Mouse (Mus musculus): ENCODE data around the gene Dnah8. TPM values are rescaled to one million over a fixed set of nuclear protein-coding genes. Genes with fewer than 3 reads are reported as not detected.

Gene Dnah8
- total RNA-seq, 2 experiments from 2014 or later = 1.7 to 3.1 TPM

DNA sequence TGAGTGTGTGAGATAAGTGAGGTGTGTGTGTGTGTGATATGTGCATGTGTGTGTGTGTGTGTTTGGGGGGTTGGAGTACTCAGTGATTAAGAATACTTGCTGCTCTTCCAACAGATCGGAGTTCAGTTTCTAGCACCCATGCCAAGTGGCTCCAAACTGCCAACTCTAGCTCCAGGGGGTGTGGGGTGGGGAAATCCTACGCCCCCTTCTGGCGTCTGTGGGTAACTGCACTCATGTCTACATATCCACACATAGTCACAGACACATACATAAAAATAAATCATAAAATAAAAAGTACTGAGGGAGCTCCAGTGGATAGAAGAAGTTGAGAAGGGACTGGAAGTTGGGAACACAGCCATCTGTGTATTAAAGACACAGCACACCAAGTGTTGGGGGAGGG is 119.8 kb downstream of the Dnah8 start:
- no peak for DNase-seq (ENCODE audit: low spot score in 2 of 2)

DNA sequence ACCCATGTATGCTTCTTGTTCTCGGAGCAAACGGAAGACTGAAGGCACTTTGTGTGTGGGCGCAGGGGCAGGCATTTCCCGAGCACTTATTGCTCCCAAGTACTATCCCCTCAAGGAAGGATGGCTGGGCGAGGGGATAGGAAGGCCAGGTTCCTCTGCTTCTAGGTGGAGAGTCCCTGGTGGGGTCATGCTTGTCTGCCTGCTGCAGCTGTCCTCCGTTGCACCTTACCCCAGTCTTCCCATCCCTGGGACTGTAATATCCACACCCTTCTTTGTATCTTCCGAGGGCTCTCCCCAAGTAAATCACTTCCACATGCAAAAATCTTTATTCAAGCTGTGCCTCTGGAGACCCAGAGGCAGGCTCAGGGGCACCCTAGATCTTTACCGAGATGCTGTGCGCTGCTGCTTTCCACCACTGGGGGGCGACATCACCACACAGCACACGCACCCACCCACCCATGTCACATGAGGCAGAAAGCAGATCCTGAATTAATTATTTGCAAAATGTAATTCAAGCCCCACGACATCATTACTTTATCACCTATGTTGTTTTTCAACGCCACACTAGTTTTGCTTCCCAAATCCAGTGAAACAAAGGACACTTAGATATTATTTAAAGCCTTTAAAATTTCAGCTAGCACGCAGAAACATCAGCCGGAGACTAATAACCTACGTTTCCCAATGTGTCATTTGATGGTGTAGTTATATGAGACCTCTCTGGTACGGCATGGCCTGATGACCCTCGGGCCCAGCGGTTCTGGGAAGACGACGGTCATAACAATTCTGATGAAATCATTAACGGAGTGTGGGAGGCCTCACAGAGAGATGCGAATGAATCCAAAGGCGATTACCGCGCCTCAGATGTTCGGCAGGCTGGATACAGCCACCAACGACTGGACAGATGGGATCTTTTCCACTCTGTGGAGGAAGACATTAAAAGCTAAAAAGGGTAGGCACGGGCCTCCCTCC is 122.2 kb downstream of the Dnah8 start:
- DNase-seq (ENCODE audit: low spot score in 2 of 2) = peak; percentile 76 to 93

DNA sequence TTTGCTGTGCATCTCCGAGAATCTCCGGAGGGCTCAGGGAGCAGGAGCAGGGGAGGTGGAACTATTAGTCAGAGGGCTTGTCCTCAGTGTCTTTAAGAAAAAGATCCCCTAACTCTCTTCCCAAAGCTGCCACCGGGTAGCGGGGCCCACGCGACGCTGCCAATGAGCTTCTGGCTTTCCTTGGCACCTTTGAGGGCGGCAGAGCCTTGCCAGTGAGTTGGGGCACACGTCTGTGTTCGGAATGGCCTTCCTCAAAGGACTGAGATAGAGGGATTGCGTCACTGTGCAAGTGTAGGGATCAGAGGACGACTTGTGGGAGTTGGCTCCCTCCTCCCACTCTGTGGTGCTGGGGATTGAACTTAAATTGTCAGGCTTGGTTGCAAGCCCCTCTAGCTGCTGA is 125.2 kb downstream of the Dnah8 start:
- DNase-seq (ENCODE audit: low spot score in 2 of 2) = no peak

DNA sequence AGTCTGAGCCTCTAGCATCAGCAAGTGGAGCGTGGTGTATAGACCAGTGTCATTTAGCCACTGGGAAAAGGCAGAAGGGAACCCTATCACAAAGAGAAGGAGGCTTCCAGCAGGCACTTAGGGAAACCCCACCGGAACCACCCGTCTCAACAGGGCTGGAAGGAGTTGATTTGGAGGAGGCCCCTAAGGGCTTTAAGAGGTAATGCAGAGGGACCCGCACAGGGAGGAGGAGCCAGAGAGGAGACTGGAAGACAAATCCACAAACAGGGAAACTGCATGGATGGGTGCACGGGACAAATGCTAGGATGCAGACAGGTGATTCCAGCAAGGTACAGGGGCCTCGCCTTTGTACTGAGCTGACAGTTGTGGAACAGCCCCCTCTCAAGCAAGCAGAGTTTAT is 126.1 kb downstream of the Dnah8 start:
- no peak for DNase-seq (ENCODE audit: low spot score in 2 of 2)

DNA sequence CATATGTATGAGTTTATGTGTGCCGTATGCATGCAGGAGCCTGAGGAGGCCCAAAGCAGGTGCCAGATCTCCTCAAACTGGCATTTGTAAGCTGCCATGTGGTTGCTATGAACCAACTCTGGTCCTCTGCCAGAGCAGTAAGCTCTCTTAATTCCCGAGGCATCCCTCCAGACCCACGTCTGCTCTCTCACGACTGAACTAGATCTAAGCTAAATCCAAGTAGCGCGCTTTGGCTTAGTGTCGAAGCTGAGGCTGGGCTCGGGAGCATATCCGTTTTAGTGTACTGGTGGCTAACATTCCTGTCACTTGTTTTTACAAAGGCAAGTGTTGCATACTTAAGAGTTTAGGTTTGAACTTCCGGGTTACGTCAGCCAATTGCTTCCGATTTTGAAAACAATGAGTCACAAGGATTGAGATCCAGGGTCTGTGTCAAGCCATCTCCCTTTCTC is 128.2 kb downstream of the Dnah8 start:
- peak; percentile 76 to 90 for DNase-seq (ENCODE audit: low spot score in 2 of 2)

DNA sequence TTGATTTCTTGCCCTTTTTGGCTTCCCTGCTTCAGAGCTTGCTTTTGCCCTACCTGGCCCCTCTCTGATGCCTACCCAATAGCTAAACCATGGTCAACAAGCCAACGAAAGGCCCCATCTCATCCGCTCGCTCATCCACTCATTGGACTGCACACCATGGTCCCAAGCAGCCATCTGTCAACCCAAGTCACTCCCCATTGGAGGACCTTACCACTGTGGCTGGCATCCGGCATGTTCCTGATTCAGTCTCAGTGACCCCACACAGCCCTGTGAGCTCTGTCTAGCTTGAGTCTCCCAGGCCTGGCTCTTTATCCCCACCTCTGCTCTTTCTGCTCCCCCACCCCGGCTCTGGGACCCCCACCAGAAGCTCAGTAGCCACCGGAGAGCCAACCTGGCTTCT is 129.0 kb downstream of the Dnah8 start:
- DNase-seq (ENCODE audit: low spot score in 2 of 2) = no peak

DNA sequence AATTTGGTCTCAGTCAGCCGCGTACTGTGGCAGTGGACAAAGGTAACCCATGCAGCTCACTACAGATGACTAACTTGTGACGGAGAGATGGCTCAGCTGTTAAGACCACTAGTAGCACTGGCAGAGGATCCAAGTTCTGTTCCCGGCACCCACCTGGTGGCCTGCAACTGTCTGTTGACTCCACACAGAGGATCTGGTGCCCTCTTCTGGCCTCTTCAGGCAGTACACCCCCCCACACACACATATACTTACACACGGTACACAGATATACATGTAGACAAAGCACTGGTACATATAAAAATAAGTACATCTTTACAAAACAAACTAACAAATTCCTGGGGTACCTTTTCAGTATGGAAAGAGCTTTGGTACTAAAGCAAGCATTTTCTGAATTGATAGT is 132.6 kb downstream of the Dnah8 start:
- DNase-seq (ENCODE audit: low spot score in 2 of 2) = no peak

DNA sequence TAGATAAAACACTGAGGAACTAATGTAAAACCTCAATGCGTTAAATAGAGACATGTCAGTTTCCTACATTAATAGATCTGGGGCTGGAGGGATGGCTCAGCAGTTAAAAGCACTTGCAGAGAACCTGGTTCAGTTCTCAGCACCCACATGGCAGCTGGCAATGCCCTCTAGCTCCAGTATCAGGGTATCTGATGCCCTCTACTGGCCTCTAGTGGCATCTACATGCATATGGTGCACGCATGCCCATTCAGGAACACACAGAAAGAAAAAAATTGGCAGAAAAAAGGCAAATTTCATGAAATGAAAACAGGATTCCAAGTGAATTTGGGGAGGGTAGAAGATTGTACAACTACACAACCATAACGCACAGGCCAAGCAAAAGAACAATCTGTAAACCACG is 136.2 kb downstream of the Dnah8 start:
- DNase-seq (ENCODE audit: low spot score in 2 of 2) = no peak

DNA sequence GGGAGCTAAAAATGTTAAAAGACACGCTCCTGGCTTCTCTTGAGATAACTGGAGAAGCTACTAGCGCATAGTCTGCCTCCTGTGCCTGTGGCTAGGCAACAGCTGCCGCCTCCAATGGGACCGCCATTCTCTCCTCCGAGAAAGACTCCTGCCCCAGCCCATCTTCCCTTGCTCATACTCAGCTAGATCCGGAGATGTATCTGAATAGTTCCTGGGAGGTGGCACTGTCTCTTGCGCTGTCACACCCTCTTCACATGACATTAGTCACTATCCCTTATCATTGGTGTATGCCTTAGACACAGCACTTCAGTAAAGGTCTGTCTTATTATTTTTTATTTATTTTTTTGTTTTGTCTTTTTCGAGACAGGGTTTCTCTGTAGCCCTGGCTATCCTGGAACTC is 140.1 kb downstream of the Dnah8 start:
- no peak for DNase-seq (ENCODE audit: low spot score in 2 of 2)

DNA sequence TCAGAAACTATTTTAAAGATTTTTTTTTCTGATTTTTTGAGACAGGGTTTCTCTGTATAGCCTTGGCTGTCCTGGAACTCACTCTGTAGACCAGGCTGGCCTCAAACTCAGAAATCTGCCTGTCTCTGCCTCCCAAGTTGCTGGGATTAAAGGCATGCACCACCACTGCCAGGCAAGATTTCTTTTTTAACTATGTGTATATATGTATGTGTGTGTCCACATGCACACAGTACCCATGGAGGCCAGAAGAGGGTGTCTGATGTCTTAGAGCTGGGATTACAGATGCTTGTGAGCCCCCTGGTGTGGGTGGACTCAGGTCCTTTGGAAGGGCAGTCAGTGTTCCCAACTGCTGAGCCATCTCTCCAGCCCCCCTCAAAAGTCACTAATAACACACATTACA is 150.3 kb downstream of the Dnah8 start:
- no peak for DNase-seq (ENCODE audit: low spot score in 2 of 2)

DNA sequence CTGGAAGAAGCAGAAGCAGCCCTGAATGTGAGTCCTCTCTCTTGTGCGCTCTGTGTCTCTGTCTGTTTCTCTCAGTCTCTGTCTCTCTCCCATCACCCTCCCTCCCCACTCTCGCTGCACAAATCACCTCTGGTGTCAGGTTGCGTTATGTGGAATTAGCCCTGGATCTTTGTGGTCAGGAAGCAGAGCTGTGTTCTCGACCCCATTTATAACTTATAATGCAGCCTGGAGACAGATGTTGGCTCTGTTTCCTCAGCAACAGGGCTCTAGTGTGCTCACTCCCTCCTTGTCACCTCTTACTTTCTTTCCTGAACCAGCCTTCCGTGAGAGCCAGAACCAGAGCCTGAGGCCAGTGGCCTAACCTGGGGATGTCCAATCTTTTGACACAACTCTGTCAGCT is 150.9 kb downstream of the Dnah8 start:
- no peak for DNase-seq (ENCODE audit: low spot score in 2 of 2)

DNA sequence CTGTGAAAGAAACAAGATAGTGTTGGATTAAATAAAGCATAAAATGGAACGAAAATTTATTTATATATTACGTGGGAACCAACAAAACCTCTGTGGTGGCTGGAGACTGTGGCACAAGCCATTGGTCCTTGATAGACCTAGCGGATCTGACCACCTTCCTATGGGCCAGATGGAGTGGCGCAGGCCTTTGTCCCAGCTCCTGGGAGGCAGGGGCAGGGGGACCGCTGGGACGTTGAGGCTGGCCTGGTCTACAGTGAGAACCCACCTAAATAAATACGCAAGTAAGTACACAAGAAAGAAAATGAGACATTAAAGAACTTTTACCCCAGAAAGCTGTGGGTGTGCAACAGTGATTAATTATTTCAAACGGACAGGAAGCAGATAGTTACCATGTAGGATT is 156.9 kb downstream of the Dnah8 start:
- no peak for DNase-seq (ENCODE audit: low spot score in 2 of 2)

DNA sequence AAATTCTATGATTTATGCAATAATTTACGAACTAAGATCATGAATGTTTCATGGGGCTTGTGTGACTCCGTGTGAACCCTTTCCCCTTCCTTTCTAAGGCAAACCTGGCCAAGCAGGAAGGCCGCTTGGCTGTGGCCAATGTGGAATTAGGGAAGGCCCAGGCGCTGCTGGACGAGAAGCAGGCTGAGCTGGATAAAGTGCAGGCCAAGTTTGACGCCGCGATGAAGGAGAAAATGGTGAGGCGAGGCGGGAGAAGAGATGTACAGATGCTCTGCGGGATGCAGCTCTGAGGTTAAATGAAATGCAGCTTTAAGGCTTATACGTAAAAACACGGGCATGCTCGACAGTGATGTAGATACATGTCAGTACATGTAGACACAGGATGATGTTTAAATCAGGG is 158.1 kb downstream of the Dnah8 start:
- DNase-seq (ENCODE audit: low spot score in 2 of 2) = no peak

DNA sequence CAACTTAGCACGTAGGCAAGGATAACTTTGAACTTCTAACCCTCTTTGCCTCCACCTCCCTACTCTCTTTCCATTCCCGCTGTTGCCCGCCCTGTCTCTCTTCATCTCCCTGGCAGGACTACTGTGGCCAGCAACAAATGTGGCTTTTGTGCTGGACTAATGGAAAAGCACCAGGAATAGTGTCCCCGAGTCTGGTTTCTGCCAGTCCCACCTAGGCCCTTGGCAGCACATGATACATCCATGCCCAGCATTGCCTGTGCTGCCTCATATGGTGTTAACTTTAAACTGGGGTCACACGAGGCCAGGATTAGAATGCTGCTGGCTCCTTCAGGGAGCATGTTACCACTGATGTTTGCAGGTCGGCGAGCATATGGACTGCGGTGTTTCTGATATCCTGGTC is 164.2 kb downstream of the Dnah8 start:
- no peak for DNase-seq (ENCODE audit: low spot score in 2 of 2)

DNA sequence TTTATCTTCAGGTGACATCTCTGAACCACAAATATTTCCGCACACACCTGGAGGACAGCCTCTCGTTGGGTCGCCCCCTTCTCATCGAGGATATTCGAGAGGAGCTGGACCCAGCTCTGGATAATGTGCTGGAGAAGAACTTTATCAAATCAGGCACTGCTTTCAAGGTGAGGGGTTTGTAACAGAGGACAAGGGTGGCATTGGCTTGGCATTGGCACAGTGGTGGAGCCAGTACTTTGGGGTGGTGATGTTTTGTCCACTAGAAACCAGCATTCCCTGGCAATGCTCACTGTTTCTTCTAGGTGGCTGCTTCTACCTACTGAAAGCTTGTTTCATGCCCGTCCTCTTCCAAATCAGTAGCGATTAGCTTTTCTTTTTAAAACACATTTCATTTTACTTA is 166.7 kb downstream of the Dnah8 start:
- no peak for DNase-seq (ENCODE audit: low spot score in 2 of 2)

DNA sequence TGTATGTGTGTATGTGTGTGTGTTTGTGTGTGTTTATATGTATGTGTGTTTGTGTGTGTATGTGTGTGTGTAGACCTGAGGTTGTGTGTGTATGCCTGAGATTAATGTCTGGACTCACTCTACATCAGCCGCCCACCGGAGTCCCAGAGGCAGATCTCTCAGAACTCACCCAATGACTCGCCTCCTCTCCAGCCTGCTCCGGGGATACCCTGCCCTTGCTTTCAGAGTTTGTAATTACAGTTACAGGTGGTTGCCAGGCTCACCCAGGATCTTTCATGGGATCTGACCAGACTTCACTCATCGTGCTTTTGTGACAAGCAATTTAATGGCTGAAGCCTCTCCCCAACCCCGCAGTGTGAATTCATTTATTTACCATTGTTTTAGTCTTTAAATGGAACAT is 168.2 kb downstream of the Dnah8 start:
- no peak for DNase-seq (ENCODE audit: low spot score in 2 of 2)

DNA sequence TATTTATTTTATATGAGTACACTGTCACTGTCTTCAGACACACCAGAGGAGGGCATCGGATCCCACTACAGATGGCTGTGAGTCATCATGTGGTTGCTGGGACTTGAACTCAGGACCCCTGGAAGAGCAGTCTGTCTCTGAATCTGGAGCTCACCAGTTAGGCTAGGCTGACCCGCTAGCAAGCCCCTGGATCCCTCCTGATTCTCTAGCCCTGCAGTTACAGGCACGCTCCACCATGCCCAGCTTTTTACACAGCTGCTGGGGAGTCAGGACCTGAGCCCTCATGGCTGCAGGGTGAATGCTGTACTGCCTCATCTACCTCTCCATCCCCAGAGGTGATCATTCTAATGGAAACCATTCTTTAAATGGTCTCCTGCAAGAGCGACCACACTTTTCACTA is 172.5 kb downstream of the Dnah8 start:
- DNase-seq (ENCODE audit: low spot score in 2 of 2) = no peak

DNA sequence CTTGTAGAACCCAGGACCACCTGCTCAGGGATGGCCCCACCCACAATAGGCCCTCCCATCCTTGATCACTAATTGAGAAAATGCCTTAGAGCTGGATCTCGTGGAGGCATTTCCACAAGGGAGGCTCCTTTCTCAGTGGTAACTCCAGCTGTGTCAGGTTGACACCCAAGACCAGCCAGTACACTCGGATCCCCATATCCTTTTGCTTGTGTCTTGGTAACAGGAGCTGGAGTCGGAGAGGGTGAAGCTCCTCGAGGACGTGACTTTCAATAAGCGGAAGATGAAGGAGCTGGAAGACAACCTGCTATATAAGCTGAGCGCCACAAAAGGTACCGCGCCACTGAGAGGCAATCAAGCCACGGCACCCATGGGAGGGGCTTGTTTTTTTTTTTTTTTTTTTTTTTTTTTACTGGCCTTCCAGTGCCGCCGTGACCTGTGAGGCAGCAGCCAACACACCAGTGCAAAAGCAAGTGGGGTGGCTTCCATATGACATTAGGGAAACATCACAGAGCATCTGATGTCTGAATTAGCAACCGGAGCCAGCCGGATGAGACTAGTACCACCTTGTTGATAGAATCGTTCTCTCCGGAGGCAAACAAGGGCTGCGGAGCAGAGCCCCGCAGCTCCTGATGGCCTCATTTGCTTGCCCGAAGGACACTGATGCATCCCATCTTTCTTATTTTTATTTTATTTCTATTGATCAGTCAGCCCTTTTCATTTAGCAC is 176.3 kb downstream of the Dnah8 start:
- DNase-seq (ENCODE audit: low spot score in 2 of 2) = no peak

DNA sequence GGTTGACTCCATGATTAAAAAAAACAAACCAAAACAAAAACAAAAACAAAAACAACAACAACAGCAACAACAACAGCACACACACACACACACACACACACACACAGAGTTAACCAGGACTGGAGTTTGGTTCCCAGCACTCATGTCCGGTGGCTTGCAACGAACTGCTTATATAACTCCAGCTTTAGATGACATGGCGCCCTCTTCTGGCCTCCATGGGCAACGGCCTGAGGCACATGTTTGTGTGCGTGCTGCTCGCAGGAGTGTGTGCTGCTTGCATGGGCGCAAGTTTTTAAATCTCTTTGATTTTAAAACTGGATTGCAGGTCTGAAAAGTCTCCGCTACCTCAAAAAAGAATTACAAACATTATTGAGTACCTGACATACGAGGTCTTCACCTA is 179.5 kb downstream of the Dnah8 start:
- DNase-seq (ENCODE audit: low spot score in 2 of 2) = no peak

DNA sequence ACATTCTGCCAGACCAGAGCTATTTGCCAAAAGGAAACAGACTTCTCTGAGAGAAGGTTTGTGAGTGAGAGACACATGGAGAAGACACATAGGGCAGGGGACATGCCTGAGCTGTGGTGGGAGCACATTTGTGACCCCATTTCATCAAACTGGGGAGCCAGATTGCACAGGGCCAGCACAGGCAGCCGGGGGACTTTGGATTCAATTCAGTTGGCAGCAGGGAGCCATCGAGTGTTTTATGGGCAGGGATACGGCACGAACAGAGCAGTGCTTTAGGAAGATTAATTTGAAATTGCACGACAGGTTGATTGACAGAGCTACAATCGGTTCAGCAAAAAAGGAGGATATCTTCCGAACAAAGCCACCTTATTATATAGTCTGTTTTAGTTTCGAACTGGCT is 180.8 kb downstream of the Dnah8 start:
- peak in 1 of 2 experiments; percentile 52 for DNase-seq (ENCODE audit: low spot score in 2 of 2)

DNA sequence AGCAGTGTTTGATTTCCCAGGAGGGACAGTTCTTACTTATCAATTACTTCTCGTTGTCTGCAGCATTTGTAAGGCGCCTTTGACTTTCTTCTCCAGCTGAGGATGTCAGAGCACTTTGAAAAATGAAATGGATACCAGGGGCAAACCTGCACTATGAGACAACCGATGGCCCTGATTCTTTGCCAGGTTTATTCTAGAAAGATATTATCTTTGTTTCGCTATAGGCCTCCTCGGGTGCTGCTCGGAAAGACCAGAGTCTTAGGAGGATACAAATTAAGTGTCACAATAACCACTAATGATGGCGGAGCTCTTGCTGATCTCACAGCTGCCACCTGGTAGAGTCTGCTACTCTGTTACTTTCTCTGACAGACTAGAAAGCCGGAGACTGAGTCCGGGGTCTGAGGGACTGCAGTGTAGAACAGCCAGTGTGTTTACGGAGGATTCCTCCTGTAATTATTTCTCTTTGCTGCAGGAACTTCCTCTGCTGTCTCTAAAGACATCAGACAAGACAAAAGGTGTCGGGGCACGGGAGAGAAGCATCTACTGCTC is 181.4 kb downstream of the Dnah8 start:
- DNase-seq (ENCODE audit: low spot score in 2 of 2) = no peak
